Comparison of ENCODE assay signal across 8 mouse cellular contexts in the genomic region with DNA sequence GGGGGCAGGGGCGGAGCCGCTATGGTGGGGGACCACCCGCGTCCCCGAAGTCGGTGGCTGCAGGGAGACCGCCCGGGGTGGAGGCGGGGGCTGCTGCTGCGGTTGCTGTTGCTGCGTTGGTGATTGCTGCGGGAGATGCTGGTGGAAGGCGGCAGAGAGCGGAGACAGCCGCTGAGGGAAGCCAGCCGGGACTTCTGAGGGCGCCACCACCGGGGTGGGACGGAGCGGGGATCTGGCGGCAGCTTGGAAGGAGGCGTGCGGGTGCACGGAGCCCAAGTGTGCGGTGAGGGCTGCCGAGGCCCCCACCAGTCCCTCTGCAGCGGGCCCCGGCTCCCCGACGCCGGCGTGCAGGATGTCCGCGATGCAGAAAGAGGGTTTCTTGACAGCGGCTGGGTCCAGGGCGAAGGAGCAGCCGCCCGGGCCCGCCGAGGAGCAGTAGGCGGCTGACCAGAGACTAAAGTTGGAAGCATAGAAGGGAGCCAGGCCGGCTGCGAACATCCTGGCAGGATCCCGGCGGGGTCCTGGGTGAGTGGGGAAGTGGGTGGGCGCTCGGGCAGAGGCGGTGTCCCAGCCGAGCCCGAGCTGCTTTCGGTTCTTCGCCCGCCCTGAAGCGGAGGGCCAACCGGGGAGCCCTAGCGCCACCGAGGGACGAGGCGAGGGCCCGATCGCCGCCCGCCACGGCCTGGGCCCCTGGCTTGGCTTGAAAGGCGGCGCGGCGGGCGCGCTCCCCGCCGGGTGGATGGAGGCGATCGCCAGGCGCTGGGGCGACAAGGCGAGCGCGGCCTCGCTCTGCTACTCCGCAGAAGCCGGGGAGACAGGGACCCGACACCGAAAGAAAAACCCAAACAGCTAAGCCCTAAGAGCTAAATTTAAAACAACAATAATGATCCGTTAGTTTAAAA. TPM values are rescaled to one million over a fixed set of nuclear protein-coding genes. Genes with fewer than 3 reads are reported as not detected.
DNase-seq lines count a peak whose midpoint lies in the region; ATAC-seq and TF ChIP-seq lines count a peak whose summit lies in the region.

No protein-coding gene starts in this region.

- H3K27ac ChIP-seq in hindbrain, postnatal 0 days, result peak overlapping the region; percentile 62; the same call in 1 of the 2 replicates
- H3K27ac ChIP-seq in liver, embryonic 15.5 days (replicated peaks), result peak overlapping the region; percentile 81
- peak overlapping the region; percentile 31; the same call in 1 of the 2 replicates for H3K27ac ChIP-seq in neural tube, embryonic 11.5 days (ENCODE audit: low read depth, low read length)

- peak overlapping the region; percentile 40 for H3K4me3 ChIP-seq in hindbrain, postnatal 0 days (ENCODE audit: low read length)
- peak overlapping the region; percentile 64 for H3K4me3 ChIP-seq in liver, embryonic 15.5 days (replicated peaks)
- peak overlapping the region; percentile 53 for H3K4me3 ChIP-seq in neural tube, embryonic 11.5 days (ENCODE audit: low read depth, low read length)

- TF ChIP-seq CTCF in hindbrain, postnatal 0 days (IDR thresholded peaks at IDR 0.05; ENCODE audit: low read depth), result no peak

- peak; percentile 30 to 44 for DNase-seq in cerebellum, postnatal 14 days
- DNase-seq in cerebellum, adult 9-10 months, result no peak
- peak; percentile 70 to 80 for DNase-seq in adrenal gland, postnatal 36 days
- peak; percentile 80 for DNase-seq in gastrocnemius, postnatal 10 days
- DNase-seq in hindbrain, postnatal 0 days (ENCODE audit: low spot score), result peak; percentile 28
- peak; percentile 64 for DNase-seq in neural tube, embryonic 11.5 days (ENCODE audit: low spot score)
- peak; percentile 60 for DNase-seq in thymus, postnatal 4 days

- ATAC-seq in hindbrain, postnatal 0 days, result peak; percentile 41
- peak; percentile 40 for ATAC-seq in liver, embryonic 15.5 days (ENCODE audit: insufficient read depth)
- peak; percentile 33; the same call in 1 of the 2 replicates for ATAC-seq in neural tube, embryonic 11.5 days (ENCODE audit: insufficient read depth, low FRiP score, low TSS enrichment)

- no peaks in the 10 kb centered on the region for H3K36me3 ChIP-seq in hindbrain, postnatal 0 days (ENCODE audit: insufficient read depth, low read length)
- no peaks in the 10 kb centered on the region for H3K36me3 ChIP-seq in liver, embryonic 15.5 days (replicated peaks)
- no peaks in the 10 kb centered on the region for H3K36me3 ChIP-seq in neural tube, embryonic 11.5 days (ENCODE audit: control insufficient read depth, insufficient read depth, low read length)

- peaks cover 37% of the 10 kb centered on the region for H3K27me3 ChIP-seq in hindbrain, postnatal 0 days (ENCODE audit: insufficient read depth, low read length)
- peaks cover 100% of the 10 kb centered on the region for H3K27me3 ChIP-seq in liver, embryonic 15.5 days
- peaks cover 92% of the 10 kb centered on the region for H3K27me3 ChIP-seq in neural tube, embryonic 11.5 days (ENCODE audit: control insufficient read depth, insufficient read depth, low read length)

- H3K9ac ChIP-seq in hindbrain, postnatal 0 days (replicated peaks; ENCODE audit: low read length), result peak overlapping the region; percentile 44
- H3K9ac ChIP-seq in liver, embryonic 15.5 days, result peak overlapping the region; percentile 58
- H3K9ac ChIP-seq in neural tube, embryonic 11.5 days (ENCODE audit: low read length), result peak overlapping the region; percentile 56

- peaks cover 7% of the 10 kb centered on the region; the same call in 1 of the 2 replicates for H3K4me1 ChIP-seq in hindbrain, postnatal 0 days (ENCODE audit: insufficient read depth, low read length)
- peaks cover 38% of the 10 kb centered on the region for H3K4me1 ChIP-seq in liver, embryonic 15.5 days (replicated peaks)
- H3K4me1 ChIP-seq in neural tube, embryonic 11.5 days (ENCODE audit: control insufficient read depth, insufficient read depth, low read length), result peaks cover 11% of the 10 kb centered on the region; the same call in 1 of the 2 replicates

- H3K9me3 ChIP-seq in hindbrain, postnatal 0 days (ENCODE audit: low read length), result no peaks in the 10 kb centered on the region
- H3K9me3 ChIP-seq in liver, embryonic 15.5 days (replicated peaks), result no peaks in the 10 kb centered on the region
- H3K9me3 ChIP-seq in neural tube, embryonic 11.5 days (ENCODE audit: control insufficient read depth, low read length), result no peaks in the 10 kb centered on the region

- WGBS in hindbrain, postnatal 0 days, result under 1% methylated on average over 82 of the region's 85 CpGs
- under 1% methylated on average over 85 of the region's 85 CpGs for WGBS in liver, embryonic 15.5 days (ENCODE audit: insufficient replicate concordance)
- under 1% methylated on average over 73 of the region's 85 CpGs for WGBS in neural tube, embryonic 11.5 days

- H3K4me2 ChIP-seq in hindbrain, postnatal 0 days (ENCODE audit: low read depth, low read length), result peak overlapping the region; percentile 62
- peak overlapping the region; percentile 89 for H3K4me2 ChIP-seq in liver, embryonic 15.5 days
- H3K4me2 ChIP-seq in neural tube, embryonic 11.5 days (ENCODE audit: low read depth), result peak overlapping the region; percentile 89

RNA-seq across cellular contexts. Expression of a gene that starts 0.5 kb away (rescaled TPM):
- 10 to 100 TPM in 1 of 2 experiments, 1 to 10 TPM in 1; 7.2 to 14.6 TPM for total RNA-seq in adrenal gland, postnatal 36 days (2021)
- 10 to 100 TPM; 26.8 to 27.5 TPM for total RNA-seq in gastrocnemius, postnatal 10 days (2021)
- total RNA-seq in hindbrain, postnatal 0 days (2014; rRNA removed), result 0.58 and 1.8 TPM in 2 replicates
- polyA plus RNA-seq in hindbrain, postnatal 0 days (2015; fragmentation: Nextera tagmentation; extraction: Ambion mirVana), result 2.3 and 2.8 TPM in 2 replicates
- 8.1 and 8.4 TPM in 2 replicates for polyA plus RNA-seq in liver, embryonic 15.5 days (2015; fragmentation: Nextera tagmentation; extraction: Ambion mirVana)
- polyA plus RNA-seq in neural tube, embryonic 11.5 days (2014; fragmentation: Nextera tagmentation; extraction: Ambion mirVana), result 9.3 and 12.4 TPM in 2 replicates

Comparison
In these comparisons a context has a peak if more than half of its experiments do, and no peak if none do; other contexts are left out.
1. H3K27ac ChIP-seq: peak in every context shown above with its lines; median percentile 81 in liver, embryonic 15.5 days; 62 in hindbrain, postnatal 0 days; 31 in neural tube, embryonic 11.5 days.